Mouse (Mus musculus) heart, adult 2 months (tissue): ENCODE results near the gene Dkk3. TPM values are rescaled to one million over a fixed set of nuclear protein-coding genes. Genes with fewer than 3 reads are reported as not detected.

Experiments used
- DNase-seq, 2 experiments: peaks; one replicate each; pipeline ENCODE4 v3.0.0; 2021
- H3K27ac ChIP-seq: fragments of 200-600 bp; 2 replicates; pipeline ENCODE4 v1.8.1; 2022
- H3K27me3 ChIP-seq: fragments of 200-500 bp; 2 replicates; pipeline ENCODE4 v1.6.1; 2012; ENCODE audit warnings: mild to moderate bottlenecking, low read length, inconsistent platforms, mixed read lengths; ENCODE audit not compliant: control insufficient read depth, insufficient read depth
- H3K36me3 ChIP-seq: fragments of 200-500 bp; 2 replicates; pipeline ENCODE4 v1.6.1; 2012; ENCODE audit warnings: low read length, inconsistent platforms; ENCODE audit not compliant: control insufficient read depth, insufficient read depth
- H3K4me1 ChIP-seq: fragments of 200-500 bp; 2 replicates; pipeline ENCODE4 v1.6.1; 2011; ENCODE audit warnings: low read length; ENCODE audit not compliant: control insufficient read depth, insufficient read depth
- H3K4me3 ChIP-seq: fragments of 200-600 bp; 2 replicates; pipeline ENCODE4 v1.8.1; 2022
- H3K79me2 ChIP-seq: fragments of 200-500 bp; replicated peaks from 2 replicates; pipeline ENCODE4 v1.6.1; 2012; ENCODE audit warnings: mild to moderate bottlenecking, inconsistent platforms, low read length, moderate library complexity, mixed read lengths; ENCODE audit not compliant: control insufficient read depth, insufficient read depth
- H3K9ac ChIP-seq: fragments of 200-500 bp; 2 replicates; pipeline ENCODE4 v1.6.1; 2012; ENCODE audit warnings: low read depth, mild to moderate bottlenecking, control low read depth, inconsistent platforms, low read length, mixed read lengths
- CTCF ChIP-seq: fragments of 200-600 bp; IDR thresholded peaks from 2 replicates; pipeline ENCODE4 v1.8.1; 2022; ENCODE audit warnings: antibody characterized with exemption, mild to moderate bottlenecking, moderate library complexity
- EP300 ChIP-seq: fragments of 200-500 bp; IDR thresholded peaks from 2 replicates; pipeline ENCODE4 v1.6.1; 2011; ENCODE audit warnings: low read depth, low read length, control low read depth; ENCODE audit not compliant: insufficient read depth
- POLR2A ChIP-seq: fragments of 200-500 bp; IDR thresholded peaks from 2 replicates; pipeline ENCODE4 v1.6.1; 2011; ENCODE audit warnings: mild to moderate bottlenecking, low read depth, low read length, control low read depth; ENCODE audit not compliant: insufficient read depth
- WGBS: fragments of 180-500 bp; shearing (Covaris S2); methylation state at CpG from one replicate; pipeline ENCODE4 v1.1.7; 2018; 5-methylcytosine and 5-hydroxymethylcytosine counted together
- intact Hi-C: fragments of 180-260 bp; cut with DNase I; formaldehyde crosslinking; loops from one replicate; pipeline ENCODE4 v1.15.1; 2025
- long read RNA-seq: library from polyadenylated mRNA; stranded (forward); transcript quantifications from one replicate; pipeline ENCODE4 v2.0.0, GENCODE M21; 2021
- polyA plus RNA-seq: library from polyadenylated mRNA; depleted of rRNA; stranded (reverse); fragments of >200 nt; gene quantifications from 2 replicates; pipeline ENCODE4 v1.2.3, GENCODE M21; 2012; rRNA removed
- total RNA-seq, 2 experiments: library from RNA; stranded (reverse); gene quantifications; 2 replicates each; pipeline ENCODE4 v1.2.3; 2021

Dkk3 gene
- total RNA-seq: 10 to 100 TPM; 45.1 to 45.7 TPM
- 48.3 and 52.1 TPM in 2 replicates for polyA plus RNA-seq
- long read RNA-seq, transcript Dkk3-201 (8 exons, 3,359 nt): major isoform, 11 of 103 reads
- long read RNA-seq, partial matches to known transcripts: 34 of 103 reads
- long read RNA-seq, other reads (novel, unspliced or antisense): 58 of 103 reads

DNA sequence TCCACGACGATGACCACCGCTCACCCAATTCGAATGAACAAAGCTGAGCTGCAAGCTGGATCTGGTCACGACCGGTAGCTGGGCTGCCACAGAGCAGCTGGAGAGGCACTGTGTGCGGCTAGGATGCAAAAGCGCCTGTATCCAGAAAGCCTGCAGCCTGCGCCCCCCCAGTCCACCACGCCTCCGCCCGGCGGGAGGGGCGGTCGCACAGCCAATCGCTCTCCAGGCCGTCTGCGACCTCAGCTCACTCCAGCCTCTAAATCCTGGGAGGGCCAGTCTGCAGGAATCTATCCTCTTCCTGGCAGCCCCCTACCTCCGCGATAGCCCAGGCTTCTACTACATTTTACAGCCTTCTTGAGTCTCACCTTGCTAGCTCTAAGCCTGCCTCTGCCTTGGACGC is at the start of gene Dkk3:
TSS of gene Dkk3 (minus strand) at position 116 of the 400 bp plus-strand sequence.
- H3K4me1 ChIP-seq: peaks cover 1% of the 10 kb centered on the region; the same call in 1 of the 2 replicates
- peaks cover 12% of the 10 kb centered on the region; the same call in 1 of the 2 replicates for H3K27me3 ChIP-seq
- no peaks in the 10 kb centered on the region for H3K79me2 ChIP-seq
- peak within 1 kb of the TSS; percentile 30; the same call in 1 of the 2 replicates for H3K4me3 ChIP-seq
- peak within 1 kb of the TSS; percentile 64 for H3K9ac ChIP-seq
- no peak for DNase-seq
- TF ChIP-seq POLR2A (no peak), EP300 (no peak), CTCF (no peak)
- H3K27ac ChIP-seq: peak within 1 kb of the TSS; percentile 15
- no peaks in the 10 kb centered on the region for H3K36me3 ChIP-seq
- 19% methylated on average over 21 of the region's 21 CpGs for WGBS
- intact Hi-C loops: no loop called here

DNA sequence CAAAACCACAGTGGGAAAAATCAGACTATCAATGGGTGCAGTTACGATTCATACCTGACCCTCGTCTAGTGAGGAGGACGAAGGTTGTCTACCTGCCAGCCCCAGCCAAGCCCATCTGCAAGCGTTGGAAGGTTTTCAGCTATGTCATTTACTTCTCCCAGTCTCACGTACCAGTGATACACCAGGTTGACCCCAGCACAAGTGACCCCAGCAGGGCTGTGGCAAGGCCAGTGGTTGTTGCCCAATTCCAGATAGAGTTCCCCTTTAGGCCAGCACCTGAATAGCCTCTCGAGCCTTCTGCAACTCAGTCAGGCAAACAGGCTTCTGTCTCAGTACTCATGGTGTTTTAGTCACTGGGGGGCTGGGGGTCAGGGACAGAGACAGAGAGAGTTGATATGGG is 48.9 kb upstream of the Dkk3 start:
- intact Hi-C loops: no loop called here
- H3K4me3 ChIP-seq: no peak overlapping the region
- DNase-seq: no peak
- TF ChIP-seq EP300 (no peak), CTCF (no peak), POLR2A (no peak)
- H3K36me3 ChIP-seq: no peaks in the 10 kb centered on the region; the same call in 1 of the 2 replicates
- no peaks in the 10 kb centered on the region for H3K27me3 ChIP-seq
- H3K79me2 ChIP-seq: no peaks in the 10 kb centered on the region
- peak overlapping the region; percentile 78 for H3K27ac ChIP-seq
- peaks cover 23% of the 10 kb centered on the region for H3K4me1 ChIP-seq
- no peak overlapping the region for H3K9ac ChIP-seq
- WGBS: 92% methylated on average over 6 of the region's 6 CpGs

DNA sequence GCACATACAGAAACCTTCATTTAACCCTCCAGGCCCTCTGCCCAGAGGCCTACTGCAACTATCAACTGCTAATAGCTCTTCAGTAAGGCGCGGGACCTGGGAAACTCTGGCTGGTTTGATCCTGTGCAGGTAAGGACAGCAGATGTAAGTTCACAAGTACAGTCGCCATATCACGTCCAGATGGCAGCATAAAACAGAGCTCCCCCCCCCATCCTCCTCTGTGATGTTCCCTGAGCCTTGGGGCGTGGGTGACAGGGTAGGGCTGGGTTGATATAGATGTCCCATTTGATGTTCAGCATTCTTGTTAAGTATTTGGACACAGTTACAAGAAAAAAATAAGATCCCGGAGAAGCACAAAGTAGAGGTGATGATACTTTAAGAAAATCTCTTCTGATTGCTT is 46.7 kb upstream of the Dkk3 start:
- Histone ChIP-seq H3K79me2 (no peaks in the 10 kb centered on the region), H3K4me3 (no peak overlapping the region), H3K9ac (no peak overlapping the region), H3K27ac (peak overlapping the region; percentile 88), H3K4me1 (peaks cover 23% of the 10 kb centered on the region), H3K36me3 (no peaks in the 10 kb centered on the region; the same call in 1 of the 2 replicates), H3K27me3 (no peaks in the 10 kb centered on the region)
- WGBS: 95% methylated on average over 6 of the region's 6 CpGs
- DNase-seq: no peak
- TF ChIP-seq POLR2A: no peak
- TF ChIP-seq EP300: no peak
- no peak for TF ChIP-seq CTCF
- intact Hi-C loops: no loop called here

GRCm38 (mm10) chr7:112204380-112204963 is 45.6 kb upstream of the Dkk3 start:
- Histone ChIP-seq H3K27me3 (no peaks in the 10 kb centered on the region), H3K9ac (no peak overlapping the region; the same call in 1 of the 2 replicates), H3K27ac (peak overlapping the region; percentile 88), H3K36me3 (no peaks in the 10 kb centered on the region; the same call in 1 of the 2 replicates), H3K4me1 (peaks cover 23% of the 10 kb centered on the region), H3K79me2 (no peaks in the 10 kb centered on the region), H3K4me3 (peak overlapping the region; percentile 20; the same call in 1 of the 2 replicates)
- DNase-seq: peak; percentile 63
- TF ChIP-seq POLR2A (peak; percentile 31; the same call in 1 of the 2 replicates), EP300 (no peak), CTCF (no peak)
- intact Hi-C loops: no loop called here
- WGBS: 16% methylated on average over 6 of the region's 6 CpGs

- H3K4me1 ChIP-seq: peaks cover 23% of the 10 kb centered on the region
- H3K36me3 ChIP-seq: no peaks in the 10 kb centered on the region; the same call in 1 of the 2 replicates
- H3K9ac ChIP-seq: no peak overlapping the region
- H3K27ac ChIP-seq: peak overlapping the region; percentile 88
- H3K4me3 ChIP-seq: peak overlapping the region; percentile 20; the same call in 1 of the 2 replicates
- no peaks in the 10 kb centered on the region for H3K79me2 ChIP-seq
- intact Hi-C loops: loop anchor here (2.0 kb wide), 1 partner anchor 21 kb away; no protein-coding TSS in a partner anchor
- TF ChIP-seq EP300 (no peak), POLR2A (no peak), CTCF (no peak)
- WGBS: 38% methylated on average over 5 of the region's 5 CpGs
- no peak for DNase-seq
- H3K27me3 ChIP-seq: no peaks in the 10 kb centered on the region
Observed at GRCm38 (mm10) chr7:112203937-112204336, 45.1 kb upstream of the Dkk3 start.

GRCm38 (mm10) chr7:112202843-112203242 is 44.0 kb upstream of the Dkk3 start:
- Histone ChIP-seq H3K9ac (no peak overlapping the region), H3K4me1 (peaks cover 20% of the 10 kb centered on the region), H3K4me3 (no peak overlapping the region), H3K27ac (peak overlapping the region; percentile 88), H3K79me2 (no peaks in the 10 kb centered on the region), H3K36me3 (no peaks in the 10 kb centered on the region; the same call in 1 of the 2 replicates), H3K27me3 (no peaks in the 10 kb centered on the region)
- DNase-seq: no peak
- intact Hi-C loops: loop anchor here (2.0 kb wide), 1 partner anchor 20 kb away; no protein-coding TSS in a partner anchor
- no peak for TF ChIP-seq POLR2A
- TF ChIP-seq EP300: no peak
- TF ChIP-seq CTCF: no peak
- 62% methylated on average over 5 of the region's 5 CpGs for WGBS
